22 mouse cellular contexts compared by ENCODE assay signal in the genomic region with DNA sequence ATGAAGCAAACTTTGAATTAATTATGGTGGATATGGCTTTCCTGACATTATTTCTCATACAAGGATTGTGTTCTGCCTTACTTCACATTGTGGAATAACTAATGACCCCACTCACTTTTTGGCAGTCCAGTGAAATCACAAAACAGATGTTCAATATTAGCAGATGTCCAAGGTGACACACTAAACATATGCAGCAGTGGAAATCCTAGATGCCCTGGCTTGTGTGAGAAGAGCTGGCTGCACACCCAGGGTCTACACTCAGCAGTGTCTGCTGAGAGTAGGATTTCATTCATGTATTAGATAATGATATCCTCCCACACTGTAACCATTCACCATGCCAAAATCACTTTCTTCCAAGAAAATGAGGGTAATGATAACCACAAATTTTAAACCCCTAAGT.
DNase-seq lines count a peak whose midpoint lies in the region; ATAC-seq and TF ChIP-seq lines count a peak whose summit lies in the region.
"Had no signal": no experiment of that assay in that cellular context is flagged by ENCODE, and none has a peak within 500 bp of the region (broad histone marks: within the 10 kb centered on the region; RNA-seq: fewer than 3 reads in every experiment).

No protein-coding gene starts in this region.

- ATAC-seq in hindbrain, embryonic 16.5 days = peak; percentile 45; the same call in 1 of the 2 replicates
- no peak for ATAC-seq in hindbrain, embryonic 14.5 days (ENCODE audit: low FRiP score)
- peak; percentile 77; the same call in 1 of the 2 replicates for ATAC-seq in stomach, embryonic 15.5 days (ENCODE audit: insufficient read depth, low FRiP score, low read depth)
- ATAC-seq in stomach, postnatal 0 days (ENCODE audit: low FRiP score, low TSS enrichment) = no peak
- peak; percentile 66; the same call in 1 of the 2 replicates for ATAC-seq in limb, embryonic 13.5 days (ENCODE audit: low FRiP score, low read depth)
- no peak for ATAC-seq in kidney, embryonic 14.5 days (ENCODE audit: low FRiP score, low TSS enrichment)
- ATAC-seq: forebrain, embryonic 15.5 days had no signal

- no peak overlapping the region for H3K4me2 ChIP-seq in hindbrain, embryonic 16.5 days (ENCODE audit: low read length)
- no peak overlapping the region for H3K4me2 ChIP-seq in hindbrain, embryonic 14.5 days (replicated peaks)
- H3K4me2 ChIP-seq in stomach, embryonic 15.5 days = no peak overlapping the region
- no peak overlapping the region for H3K4me2 ChIP-seq in stomach, postnatal 0 days (replicated peaks; ENCODE audit: low read depth)
- no peak overlapping the region for H3K4me2 ChIP-seq in limb, embryonic 13.5 days (replicated peaks)
- H3K4me2 ChIP-seq in kidney, embryonic 14.5 days (replicated peaks; ENCODE audit: low read depth, low read length) = no peak overlapping the region
- H3K4me2 ChIP-seq: forebrain, embryonic 15.5 days; heart, embryonic 12.5 days; hindbrain, embryonic 15.5 days; liver, embryonic 13.5 days; lung, embryonic 15.5 days; midbrain, embryonic 12.5 days had no signal

- H3K4me1 ChIP-seq in hindbrain, embryonic 16.5 days (ENCODE audit: control insufficient read depth, insufficient read depth, low read depth, low read length) = no peaks in the 10 kb centered on the region
- no peaks in the 10 kb centered on the region for H3K4me1 ChIP-seq in hindbrain, embryonic 14.5 days (replicated peaks; ENCODE audit: control insufficient read depth, insufficient read depth, low read length)
- H3K4me1 ChIP-seq in stomach, embryonic 15.5 days = no peaks in the 10 kb centered on the region
- H3K4me1 ChIP-seq in stomach, postnatal 0 days (replicated peaks; ENCODE audit: control insufficient read depth, insufficient read depth) = no peaks in the 10 kb centered on the region
- H3K4me1 ChIP-seq in limb, embryonic 13.5 days = no peaks in the 10 kb centered on the region
- H3K4me1 ChIP-seq in kidney, embryonic 14.5 days (ENCODE audit: control insufficient read depth, insufficient read depth, low read length) = no peaks in the 10 kb centered on the region
- H3K4me1 ChIP-seq: forebrain, embryonic 15.5 days; heart, embryonic 12.5 days; hindbrain, embryonic 15.5 days; liver, embryonic 13.5 days; lung, embryonic 15.5 days; midbrain, embryonic 12.5 days had no signal

- TF ChIP-seq EP300 in stomach, postnatal 0 days (optimal IDR thresholded peaks at IDR 0.05) = no peak

- H3K4me3 ChIP-seq in hindbrain, embryonic 16.5 days (ENCODE audit: low read length) = no peak overlapping the region
- H3K4me3 ChIP-seq in hindbrain, embryonic 14.5 days (replicated peaks; ENCODE audit: low read length) = no peak overlapping the region
- H3K4me3 ChIP-seq in stomach, embryonic 15.5 days (replicated peaks) = no peak overlapping the region
- H3K4me3 ChIP-seq in stomach, postnatal 0 days (ENCODE audit: low read depth, low read length) = no peak overlapping the region
- no peak overlapping the region for H3K4me3 ChIP-seq in limb, embryonic 13.5 days
- H3K4me3 ChIP-seq in kidney, embryonic 14.5 days (ENCODE audit: low read length) = no peak overlapping the region
- H3K4me3 ChIP-seq: forebrain, embryonic 15.5 days; heart, embryonic 12.5 days; hindbrain, embryonic 15.5 days; liver, embryonic 13.5 days; lung, embryonic 15.5 days; midbrain, embryonic 12.5 days had no signal

- no peak overlapping the region for H3K27ac ChIP-seq in hindbrain, embryonic 16.5 days (ENCODE audit: low read depth, low read length)
- no peak overlapping the region for H3K27ac ChIP-seq in hindbrain, embryonic 14.5 days
- H3K27ac ChIP-seq in stomach, embryonic 15.5 days = no peak overlapping the region
- H3K27ac ChIP-seq in stomach, postnatal 0 days (replicated peaks) = no peak overlapping the region
- no peak overlapping the region for H3K27ac ChIP-seq in limb, embryonic 13.5 days
- no peak overlapping the region for H3K27ac ChIP-seq in kidney, embryonic 14.5 days (ENCODE audit: low read depth, low read length)
- H3K27ac ChIP-seq: forebrain, embryonic 15.5 days; hindbrain, embryonic 15.5 days; liver, embryonic 13.5 days; lung, embryonic 15.5 days; midbrain, embryonic 12.5 days had no signal

- DNase-seq in hindbrain, embryonic 14.5 days (ENCODE audit: low spot score) = no peak
- no peak for DNase-seq in stomach, postnatal 0 days (ENCODE audit: low spot score)
- DNase-seq in cerebellum, postnatal 4 days (ENCODE audit: low spot score in 2 of 2) = no peak
- DNase-seq: cerebellum, adult 9-10 months; heart, adult 11 months; heart, postnatal 14 days; kidney, adult 8-10 months; kidney, postnatal 36 days; liver, embryonic 13.5 days; lung, postnatal 4 days; right cerebral cortex, postnatal 14 days; spleen, adult 18-20 months had no signal

- no peaks in the 10 kb centered on the region for H3K27me3 ChIP-seq in hindbrain, embryonic 16.5 days (replicated peaks; ENCODE audit: control insufficient read depth, insufficient read depth, low read length)
- H3K27me3 ChIP-seq in hindbrain, embryonic 14.5 days (ENCODE audit: control insufficient read depth, insufficient read depth, low read length) = no peaks in the 10 kb centered on the region
- H3K27me3 ChIP-seq in stomach, embryonic 15.5 days (replicated peaks) = no peaks in the 10 kb centered on the region
- H3K27me3 ChIP-seq in stomach, postnatal 0 days (ENCODE audit: control insufficient read depth, insufficient read depth, low read length) = no peaks in the 10 kb centered on the region
- H3K27me3 ChIP-seq in limb, embryonic 13.5 days = no peaks in the 10 kb centered on the region
- no peaks in the 10 kb centered on the region for H3K27me3 ChIP-seq in kidney, embryonic 14.5 days (ENCODE audit: control insufficient read depth, insufficient read depth, low read length)
- H3K27me3 ChIP-seq: CH12.LX; forebrain, embryonic 15.5 days; heart, embryonic 12.5 days; hindbrain, embryonic 15.5 days; liver, embryonic 13.5 days; lung, embryonic 15.5 days; midbrain, embryonic 12.5 days had no signal

- H3K9ac ChIP-seq in hindbrain, embryonic 16.5 days (ENCODE audit: low read depth, low read length) = no peak overlapping the region
- no peak overlapping the region for H3K9ac ChIP-seq in hindbrain, embryonic 14.5 days
- H3K9ac ChIP-seq in stomach, embryonic 15.5 days = no peak overlapping the region
- H3K9ac ChIP-seq in stomach, postnatal 0 days (ENCODE audit: low read length) = no peak overlapping the region
- no peak overlapping the region for H3K9ac ChIP-seq in limb, embryonic 13.5 days
- H3K9ac ChIP-seq in kidney, embryonic 14.5 days (ENCODE audit: low read depth, low read length) = no peak overlapping the region
- H3K9ac ChIP-seq: forebrain, embryonic 15.5 days; heart, embryonic 12.5 days; hindbrain, embryonic 15.5 days; liver, embryonic 13.5 days; lung, embryonic 15.5 days; midbrain, embryonic 12.5 days had no signal

- no peaks in the 10 kb centered on the region for H3K36me3 ChIP-seq in hindbrain, embryonic 16.5 days (ENCODE audit: control insufficient read depth, insufficient read depth, low read length)
- H3K36me3 ChIP-seq in hindbrain, embryonic 14.5 days (replicated peaks; ENCODE audit: control insufficient read depth, insufficient read depth) = no peaks in the 10 kb centered on the region
- H3K36me3 ChIP-seq in stomach, embryonic 15.5 days = no peaks in the 10 kb centered on the region
- H3K36me3 ChIP-seq in stomach, postnatal 0 days (ENCODE audit: control insufficient read depth, insufficient read depth, low read length) = no peaks in the 10 kb centered on the region
- H3K36me3 ChIP-seq in limb, embryonic 13.5 days = no peaks in the 10 kb centered on the region
- H3K36me3 ChIP-seq in kidney, embryonic 14.5 days (ENCODE audit: control insufficient read depth, insufficient read depth, low read length) = no peaks in the 10 kb centered on the region
- H3K36me3 ChIP-seq: forebrain, embryonic 15.5 days; heart, embryonic 12.5 days; hindbrain, embryonic 15.5 days; liver, embryonic 13.5 days; lung, embryonic 15.5 days; midbrain, embryonic 12.5 days had no signal

- H3K9me3 ChIP-seq in hindbrain, embryonic 16.5 days (ENCODE audit: control insufficient read depth, low read length) = no peaks in the 10 kb centered on the region
- no peaks in the 10 kb centered on the region for H3K9me3 ChIP-seq in hindbrain, embryonic 14.5 days (ENCODE audit: control insufficient read depth, low read length)
- H3K9me3 ChIP-seq in stomach, embryonic 15.5 days = no peaks in the 10 kb centered on the region
- no peaks in the 10 kb centered on the region for H3K9me3 ChIP-seq in stomach, postnatal 0 days (ENCODE audit: control insufficient read depth, low read length)
- no peaks in the 10 kb centered on the region for H3K9me3 ChIP-seq in limb, embryonic 13.5 days
- H3K9me3 ChIP-seq in kidney, embryonic 14.5 days (ENCODE audit: control insufficient read depth, low read length) = no peaks in the 10 kb centered on the region
- H3K9me3 ChIP-seq: forebrain, embryonic 15.5 days; heart, embryonic 12.5 days; hindbrain, embryonic 15.5 days; liver, embryonic 13.5 days; lung, embryonic 15.5 days; midbrain, embryonic 12.5 days had no signal

- no peak for TF ChIP-seq CTCF in stomach, postnatal 0 days (IDR thresholded peaks at IDR 0.05; ENCODE audit: low read depth)

Comparison
In these comparisons a context has a peak if more than half of its experiments do, and no peak if none do; other contexts are left out.
1. ATAC-seq: peak in hindbrain, embryonic 16.5 days (single experiment), stomach, embryonic 15.5 days (single experiment) and limb, embryonic 13.5 days (single experiment); none in hindbrain, embryonic 14.5 days (single experiment), stomach, postnatal 0 days (single experiment) and kidney, embryonic 14.5 days (single experiment).